Mouse (Mus musculus): Measurements from ENCODE around the gene Arhgap23. TPM values are rescaled to one million over a fixed set of nuclear protein-coding genes. Genes with fewer than 3 reads are reported as not detected.

Gene Arhgap23
- polyA plus RNA-seq, 1 experiment = 12.1 TPM

- Histone ChIP-seq H3K36me3 (ENCODE audit: control insufficient read depth, insufficient read depth, low read length) (peaks cover 2% of the 10 kb centered on the region; the same call in 1 of the 2 replicates), H3K4me1 (ENCODE audit: control insufficient read depth, insufficient read depth, insufficient read length, low read length) (no peaks in the 10 kb centered on the region), H3K27me3 (ENCODE audit: control insufficient read depth, insufficient read depth, low read length) (no peaks in the 10 kb centered on the region), H3K27ac (ENCODE audit: insufficient read depth, low read depth, low read length) (no peak overlapping the region), H3K4me3 (ENCODE audit: low read depth, low read length) (no peak overlapping the region)
- WGBS = 87% methylated on average over 6 of the region's 6 CpGs
- no peak for TF ChIP-seq CTCF (IDR thresholded peaks at IDR 0.05; ENCODE audit: extremely low read depth, insufficient read length, insufficient replicate concordance, low read depth, low read length)
- no peak for TF ChIP-seq POLR2A (IDR thresholded peaks at IDR 0.05; ENCODE audit: low read depth, low read length)
Observed at GRCm38 (mm10) chr11:97462538-97462937, 47.2 kb downstream of the Arhgap23 start.

- no peaks in the 10 kb centered on the region for H3K4me1 ChIP-seq (ENCODE audit: control insufficient read depth, insufficient read depth, insufficient read length, low read length)
- no peak for TF ChIP-seq POLR2A (IDR thresholded peaks at IDR 0.05; ENCODE audit: low read depth, low read length)
- no peak for TF ChIP-seq CTCF (IDR thresholded peaks at IDR 0.05; ENCODE audit: extremely low read depth, insufficient read length, insufficient replicate concordance, low read depth, low read length)
- H3K27ac ChIP-seq (ENCODE audit: insufficient read depth, low read depth, low read length) = no peak overlapping the region
- peaks cover 2% of the 10 kb centered on the region; the same call in 1 of the 2 replicates for H3K36me3 ChIP-seq (ENCODE audit: control insufficient read depth, insufficient read depth, low read length)
- WGBS = 75% methylated on average over 33 of the region's 33 CpGs
- no peaks in the 10 kb centered on the region for H3K27me3 ChIP-seq (ENCODE audit: control insufficient read depth, insufficient read depth, low read length)
- no peak overlapping the region for H3K4me3 ChIP-seq (ENCODE audit: low read depth, low read length)
Observed at GRCm38 (mm10) chr11:97463166-97463565, 47.8 kb downstream of the Arhgap23 start.

GRCm38 (mm10) chr11:97463991-97464390 lies 48.7 kb downstream of the Arhgap23 start:
- no peak for TF ChIP-seq POLR2A (IDR thresholded peaks at IDR 0.05; ENCODE audit: low read depth, low read length)
- Histone ChIP-seq H3K27me3 (ENCODE audit: control insufficient read depth, insufficient read depth, low read length) (no peaks in the 10 kb centered on the region), H3K4me3 (ENCODE audit: low read depth, low read length) (no peak overlapping the region), H3K36me3 (ENCODE audit: control insufficient read depth, insufficient read depth, low read length) (peaks cover 2% of the 10 kb centered on the region; the same call in 1 of the 2 replicates), H3K4me1 (ENCODE audit: control insufficient read depth, insufficient read depth, insufficient read length, low read length) (no peaks in the 10 kb centered on the region), H3K27ac (ENCODE audit: insufficient read depth, low read depth, low read length) (no peak overlapping the region)
- 90% methylated on average over 4 of the region's 4 CpGs for WGBS

- 83% methylated on average over 12 of the region's 12 CpGs for WGBS
- no peak overlapping the region for H3K4me3 ChIP-seq (ENCODE audit: low read depth, low read length)
- TF ChIP-seq CTCF (IDR thresholded peaks at IDR 0.05; ENCODE audit: extremely low read depth, insufficient read length, insufficient replicate concordance, low read depth, low read length) = no peak
- TF ChIP-seq POLR2A (IDR thresholded peaks at IDR 0.05; ENCODE audit: low read depth, low read length) = no peak
- H3K36me3 ChIP-seq (ENCODE audit: control insufficient read depth, insufficient read depth, low read length) = peaks cover 2% of the 10 kb centered on the region; the same call in 1 of the 2 replicates
- H3K27me3 ChIP-seq (ENCODE audit: control insufficient read depth, insufficient read depth, low read length) = no peaks in the 10 kb centered on the region
- no peak overlapping the region for H3K27ac ChIP-seq (ENCODE audit: insufficient read depth, low read depth, low read length)
- H3K4me1 ChIP-seq (ENCODE audit: control insufficient read depth, insufficient read depth, insufficient read length, low read length) = no peaks in the 10 kb centered on the region
Observed at GRCm38 (mm10) chr11:97465957-97466356, 50.6 kb downstream of the Arhgap23 start.

DNA sequence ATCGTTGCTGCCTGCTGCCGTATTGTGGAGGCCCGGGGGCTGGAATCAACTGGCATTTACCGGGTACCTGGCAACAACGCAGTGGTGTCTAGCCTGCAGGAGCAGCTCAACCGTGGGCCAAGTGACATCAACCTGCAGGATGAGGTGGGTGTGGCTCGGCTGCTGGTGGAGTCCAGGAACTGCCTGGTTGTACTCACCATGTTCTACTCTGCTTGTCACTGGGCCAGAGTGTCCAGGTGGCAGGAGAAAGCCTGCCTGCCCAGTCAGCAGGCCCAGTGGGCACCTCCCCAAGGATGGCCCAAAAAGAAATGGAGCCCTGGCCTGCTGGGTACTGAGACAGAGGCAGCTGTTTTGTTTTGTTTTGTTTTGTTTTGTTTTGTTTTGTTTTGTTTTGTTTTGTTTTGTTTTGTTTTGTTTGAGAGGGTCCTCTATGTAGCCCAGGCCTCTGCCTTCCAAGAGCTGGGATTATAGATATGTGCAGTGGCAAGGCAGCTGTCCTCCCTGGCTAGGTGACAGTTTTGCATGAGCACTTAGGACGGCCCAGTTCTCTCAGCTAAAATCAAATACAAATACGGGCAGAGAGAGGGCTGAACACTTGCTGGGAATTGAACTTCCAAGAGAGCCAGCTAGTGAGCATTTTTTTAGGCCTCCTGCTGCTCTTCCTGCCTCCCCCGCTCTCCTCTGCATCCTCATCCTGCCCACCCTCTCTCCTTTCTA lies 51.3 kb downstream of the Arhgap23 start:
- Histone ChIP-seq H3K4me3 (ENCODE audit: low read depth, low read length) (no peak overlapping the region), H3K27ac (ENCODE audit: insufficient read depth, low read depth, low read length) (no peak overlapping the region), H3K4me1 (ENCODE audit: control insufficient read depth, insufficient read depth, insufficient read length, low read length) (no peaks in the 10 kb centered on the region), H3K36me3 (ENCODE audit: control insufficient read depth, insufficient read depth, low read length) (no peaks in the 10 kb centered on the region), H3K27me3 (ENCODE audit: control insufficient read depth, insufficient read depth, low read length) (no peaks in the 10 kb centered on the region)
- WGBS = 66% methylated on average over 10 of the region's 10 CpGs
- TF ChIP-seq POLR2A (IDR thresholded peaks at IDR 0.05; ENCODE audit: low read depth, low read length) (no peak), CTCF (IDR thresholded peaks at IDR 0.05; ENCODE audit: extremely low read depth, insufficient read length, insufficient replicate concordance, low read depth, low read length) (no peak)

DNA sequence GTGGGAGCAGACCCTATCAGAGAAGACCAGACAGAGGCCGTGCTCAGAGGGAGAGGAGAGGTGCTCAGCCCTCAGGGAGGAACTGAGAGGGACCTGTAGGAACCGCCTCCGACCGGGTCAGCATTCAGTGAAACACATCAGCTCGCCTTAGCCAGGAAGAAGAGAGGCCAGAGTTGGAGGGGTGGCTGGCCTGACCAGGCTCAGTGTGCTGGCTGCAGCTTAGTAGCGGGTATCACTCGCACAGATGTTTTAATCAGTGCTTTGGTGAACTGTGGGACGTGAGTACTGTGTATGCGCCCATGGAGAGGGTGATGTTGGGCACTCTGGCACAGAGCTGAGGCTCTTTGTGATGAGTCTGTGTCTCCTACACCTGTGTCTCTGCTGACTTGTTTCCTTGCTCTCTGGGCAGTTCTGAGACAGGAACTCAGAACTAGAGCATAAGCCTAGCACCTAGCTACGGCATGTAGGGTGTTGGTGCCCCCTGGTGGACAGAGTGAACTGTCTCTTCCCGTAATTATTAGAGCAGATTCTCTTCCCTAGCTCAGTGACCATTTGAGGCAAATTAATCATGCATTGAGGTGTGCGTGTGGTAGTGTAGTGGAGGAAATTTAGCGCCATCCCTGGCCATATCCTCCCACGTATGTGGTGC lies 53.4 kb downstream of the Arhgap23 start:
- Histone ChIP-seq H3K27ac (ENCODE audit: insufficient read depth, low read depth, low read length) (no peak overlapping the region), H3K36me3 (ENCODE audit: control insufficient read depth, insufficient read depth, low read length) (no peaks in the 10 kb centered on the region), H3K4me3 (ENCODE audit: low read depth, low read length) (no peak overlapping the region), H3K27me3 (ENCODE audit: control insufficient read depth, insufficient read depth, low read length) (no peaks in the 10 kb centered on the region), H3K4me1 (ENCODE audit: control insufficient read depth, insufficient read depth, insufficient read length, low read length) (no peaks in the 10 kb centered on the region)
- WGBS = 51% methylated on average over 14 of the region's 14 CpGs
- TF ChIP-seq CTCF (IDR thresholded peaks at IDR 0.05; ENCODE audit: extremely low read depth, insufficient read length, insufficient replicate concordance, low read depth, low read length) (peak; percentile 83; the same call in 1 of the 2 replicates), POLR2A (IDR thresholded peaks at IDR 0.05; ENCODE audit: low read depth, low read length) (no peak)

DNA sequence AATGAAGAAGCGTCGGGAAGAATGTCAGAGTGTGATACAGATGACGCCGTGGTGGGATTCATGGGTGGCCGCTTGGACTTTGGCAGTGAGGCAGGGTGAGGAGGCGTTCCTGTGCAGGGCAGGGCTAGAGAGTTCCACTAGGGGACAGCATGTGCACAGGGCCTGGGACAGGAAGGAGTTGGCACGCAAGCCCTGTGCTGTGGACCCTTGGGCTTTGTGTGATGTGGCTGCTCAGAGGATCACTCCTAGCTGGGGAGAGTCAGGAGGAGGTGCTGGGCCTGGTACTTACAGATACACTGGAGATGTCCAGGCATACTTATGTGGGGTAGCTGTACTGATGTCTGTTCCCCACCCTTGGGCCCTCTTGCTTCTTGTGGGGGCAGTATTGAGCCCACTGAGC lies 54.5 kb downstream of the Arhgap23 start:
- 85% methylated on average over 7 of the region's 7 CpGs for WGBS

More for the DNA sequence above, 54.5 kb downstream of the Arhgap23 start:
- TF ChIP-seq POLR2A (IDR thresholded peaks at IDR 0.05; ENCODE audit: low read depth, low read length) (no peak), CTCF (IDR thresholded peaks at IDR 0.05; ENCODE audit: extremely low read depth, insufficient read length, insufficient replicate concordance, low read depth, low read length) (no peak)
- Histone ChIP-seq H3K4me1 (ENCODE audit: control insufficient read depth, insufficient read depth, insufficient read length, low read length) (no peaks in the 10 kb centered on the region), H3K27ac (ENCODE audit: insufficient read depth, low read depth, low read length) (no peak overlapping the region), H3K4me3 (ENCODE audit: low read depth, low read length) (no peak overlapping the region), H3K36me3 (ENCODE audit: control insufficient read depth, insufficient read depth, low read length) (no peaks in the 10 kb centered on the region), H3K27me3 (ENCODE audit: control insufficient read depth, insufficient read depth, low read length) (no peaks in the 10 kb centered on the region)
